Mouse (Mus musculus) gastrocnemius, postnatal 14 days (tissue): ENCODE measurements around the gene Pimreg. TPM values are rescaled to one million over a fixed set of nuclear protein-coding genes. Genes with fewer than 3 reads are reported as not detected.

Experiments used
- DNase-seq: peaks from one replicate; pipeline ENCODE4 v3.0.0; 2021; ENCODE audit warnings: mixed read lengths
- intact Hi-C: fragments of 180-260 bp; cut with DNase I; formaldehyde crosslinking; loops from one replicate; pipeline ENCODE4 v1.15.1; 2025; ENCODE audit warnings: low total_unique reads
- total RNA-seq, 2 experiments: library from RNA; stranded (reverse); gene quantifications; 2 replicates each; pipeline ENCODE4 v1.2.3; 2021

Pimreg gene
- total RNA-seq, 2 experiments from 2014 or later: 3.9 to 5.6 TPM

- intact Hi-C loops: no loop called here
- DNase-seq: no peak
Measured at GRCm38 (mm10) chr11:72095994-72096393, 54.2 kb downstream of the Pimreg start.

Other genes with a start within 250 kb of the Pimreg start
- under 1 TPM in 1 of 2 experiments, not detected in 1; 0.13 TPM for gene Aipl1, start 4.5 kb upstream of the Pimreg start, total RNA-seq
- gene Pitpnm3, start 93.7 kb downstream of the Pimreg start, total RNA-seq: 1 to 10 TPM in 1 of 2 experiments, under 1 TPM in 1; 0.75 to 1.1 TPM
- gene Gm43951, start 164.8 kb downstream of the Pimreg start, total RNA-seq: under 1 TPM; 0.08 to 0.13 TPM
- gene 4933427D14Rik, start 165.4 kb downstream of the Pimreg start, total RNA-seq: 1 to 10 TPM; 1.7 to 2.2 TPM
- 10 to 100 TPM; 32.1 to 33.0 TPM for gene Txndc17, start 165.5 kb downstream of the Pimreg start, total RNA-seq
- 1 to 10 TPM; 6.3 to 6.7 TPM for gene Med31, start 173.6 kb downstream of the Pimreg start, total RNA-seq
- gene Slc13a5, start 225.2 kb downstream of the Pimreg start, total RNA-seq: under 1 TPM; 0.14 to 0.31 TPM